Mouse (Mus musculus): ENCODE measurements around the gene Nrf1. TPM values are rescaled to one million over a fixed set of nuclear protein-coding genes. Genes with fewer than 3 reads are reported as not detected.
A peak's percentile ranks its signal among the peaks of the same experiment; 100 is the strongest.

Nrf1 gene
- polyA plus RNA-seq, 1 experiment from 2014 or later, result 24.2 TPM

DNA sequence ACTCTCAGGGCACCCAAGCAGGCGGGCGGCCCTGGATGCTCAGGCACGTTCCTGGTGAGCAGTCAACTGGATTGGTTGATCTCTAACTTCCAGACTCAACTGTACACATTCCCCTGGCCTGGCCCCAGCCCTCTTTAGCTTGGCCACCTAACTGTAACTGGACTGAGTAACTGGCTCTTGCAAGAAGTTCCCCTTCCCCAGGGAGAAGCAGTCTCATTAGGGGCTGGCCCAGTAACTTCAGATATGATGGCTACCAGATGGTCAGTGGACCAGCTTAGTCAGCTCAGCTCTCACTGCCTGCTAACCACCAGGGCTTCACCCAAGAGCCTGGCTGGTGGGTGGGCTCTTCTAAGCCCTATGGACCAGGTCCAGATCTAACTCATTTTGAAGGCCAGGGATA lies 120.5 kb downstream of the Nrf1 start:
- Histone ChIP-seq H3K9ac (no peak overlapping the region), H3K9me3 (replicated peaks) (no peaks in the 10 kb centered on the region), H3K36me3 (no peaks in the 10 kb centered on the region), H3K27me3 (peaks cover 52% of the 10 kb centered on the region), H3K4me3 (no peak overlapping the region), H3K27ac (no peak overlapping the region), H3K4me2 (no peak overlapping the region), H3K4me1 (replicated peaks) (peaks cover 8% of the 10 kb centered on the region)
- 87% methylated on average over 3 of the region's 3 CpGs for WGBS
- no peak for ATAC-seq (replicated peaks; ENCODE audit: insufficient number of reproducible peaks, insufficient read depth, low FRiP score, low read depth)

DNA sequence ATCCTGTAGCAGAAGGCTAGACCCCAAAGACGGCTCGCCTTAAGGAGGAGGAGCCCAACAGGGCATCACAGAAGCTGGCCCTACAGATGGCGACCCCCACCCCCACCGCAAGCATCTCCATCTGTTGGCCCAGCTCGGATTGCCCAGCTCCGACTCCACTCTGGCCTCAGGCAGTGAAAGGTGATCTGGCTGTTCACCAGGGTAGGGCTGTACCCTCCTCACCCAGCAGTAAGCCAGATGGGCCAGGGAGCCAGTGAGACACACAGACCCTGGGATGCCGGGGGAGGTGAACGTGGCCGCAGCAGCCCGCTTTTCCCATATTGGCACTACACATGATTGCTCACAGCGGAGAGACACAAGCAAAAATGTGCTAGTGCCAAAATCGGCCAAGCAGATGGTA lies 121.4 kb downstream of the Nrf1 start:
- Histone ChIP-seq H3K9ac (no peak overlapping the region), H3K27me3 (peaks cover 61% of the 10 kb centered on the region), H3K4me1 (replicated peaks) (peaks cover 17% of the 10 kb centered on the region), H3K27ac (no peak overlapping the region), H3K4me3 (no peak overlapping the region), H3K4me2 (no peak overlapping the region), H3K9me3 (replicated peaks) (no peaks in the 10 kb centered on the region), H3K36me3 (no peaks in the 10 kb centered on the region)
- 73% methylated on average over 12 of the region's 12 CpGs for WGBS
- ATAC-seq (replicated peaks; ENCODE audit: insufficient number of reproducible peaks, insufficient read depth, low FRiP score, low read depth), result no peak

GRCm38 (mm10) chr6:30171226-30171625 lies 123.4 kb downstream of the Nrf1 start:
- H3K4me2 ChIP-seq, result no peak overlapping the region
- no peak overlapping the region for H3K4me3 ChIP-seq
- no peak for ATAC-seq (replicated peaks; ENCODE audit: insufficient number of reproducible peaks, insufficient read depth, low FRiP score, low read depth)
- H3K9ac ChIP-seq, result no peak overlapping the region
- H3K4me1 ChIP-seq (replicated peaks), result peaks cover 37% of the 10 kb centered on the region
- peaks cover 82% of the 10 kb centered on the region for H3K27me3 ChIP-seq
- 30% methylated on average over 8 of the region's 8 CpGs for WGBS
- H3K36me3 ChIP-seq, result no peaks in the 10 kb centered on the region
- H3K27ac ChIP-seq, result no peak overlapping the region
- H3K9me3 ChIP-seq (replicated peaks), result no peaks in the 10 kb centered on the region

DNA sequence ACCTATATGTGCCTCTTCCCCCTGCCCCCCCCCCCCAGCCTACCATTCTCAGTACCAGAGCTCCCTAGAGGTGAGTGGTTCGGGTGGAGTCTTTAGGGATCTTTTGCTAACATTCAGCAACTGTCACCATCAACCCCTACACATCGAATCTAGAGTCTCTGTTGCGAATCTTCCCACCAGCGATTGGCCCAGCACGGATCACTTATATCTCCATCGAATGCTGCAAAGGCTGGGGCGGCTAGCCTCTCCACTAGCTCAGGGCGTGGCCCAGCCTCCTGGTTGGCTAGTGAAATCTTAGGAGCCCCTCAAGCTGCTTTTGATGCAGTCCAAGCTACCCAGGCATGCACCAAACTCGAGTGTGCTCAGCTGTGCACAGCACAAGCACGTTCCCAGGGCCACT lies 124.2 kb downstream of the Nrf1 start:
- 25% methylated on average over 10 of the region's 10 CpGs for WGBS
- Histone ChIP-seq H3K9ac (no peak overlapping the region), H3K27me3 (peaks cover 89% of the 10 kb centered on the region), H3K36me3 (no peaks in the 10 kb centered on the region), H3K9me3 (replicated peaks) (no peaks in the 10 kb centered on the region), H3K27ac (no peak overlapping the region), H3K4me1 (replicated peaks) (peaks cover 42% of the 10 kb centered on the region), H3K4me3 (no peak overlapping the region), H3K4me2 (no peak overlapping the region)
- no peak for ATAC-seq (replicated peaks; ENCODE audit: insufficient number of reproducible peaks, insufficient read depth, low FRiP score, low read depth)

- Histone ChIP-seq H3K4me2 (peak overlapping the region; percentile 68; the same call in 1 of the 2 replicates), H3K4me1 (replicated peaks) (peaks cover 44% of the 10 kb centered on the region), H3K27ac (no peak overlapping the region), H3K9ac (no peak overlapping the region), H3K27me3 (peaks cover 94% of the 10 kb centered on the region), H3K9me3 (replicated peaks) (no peaks in the 10 kb centered on the region), H3K36me3 (no peaks in the 10 kb centered on the region), H3K4me3 (peak overlapping the region; percentile 45; the same call in 1 of the 2 replicates)
- no peak for ATAC-seq (replicated peaks; ENCODE audit: insufficient number of reproducible peaks, insufficient read depth, low FRiP score, low read depth)
- 17% methylated on average over 8 of the region's 8 CpGs for WGBS
Observed at GRCm38 (mm10) chr6:30172441-30172819, 124.6 kb downstream of the Nrf1 start.

DNA sequence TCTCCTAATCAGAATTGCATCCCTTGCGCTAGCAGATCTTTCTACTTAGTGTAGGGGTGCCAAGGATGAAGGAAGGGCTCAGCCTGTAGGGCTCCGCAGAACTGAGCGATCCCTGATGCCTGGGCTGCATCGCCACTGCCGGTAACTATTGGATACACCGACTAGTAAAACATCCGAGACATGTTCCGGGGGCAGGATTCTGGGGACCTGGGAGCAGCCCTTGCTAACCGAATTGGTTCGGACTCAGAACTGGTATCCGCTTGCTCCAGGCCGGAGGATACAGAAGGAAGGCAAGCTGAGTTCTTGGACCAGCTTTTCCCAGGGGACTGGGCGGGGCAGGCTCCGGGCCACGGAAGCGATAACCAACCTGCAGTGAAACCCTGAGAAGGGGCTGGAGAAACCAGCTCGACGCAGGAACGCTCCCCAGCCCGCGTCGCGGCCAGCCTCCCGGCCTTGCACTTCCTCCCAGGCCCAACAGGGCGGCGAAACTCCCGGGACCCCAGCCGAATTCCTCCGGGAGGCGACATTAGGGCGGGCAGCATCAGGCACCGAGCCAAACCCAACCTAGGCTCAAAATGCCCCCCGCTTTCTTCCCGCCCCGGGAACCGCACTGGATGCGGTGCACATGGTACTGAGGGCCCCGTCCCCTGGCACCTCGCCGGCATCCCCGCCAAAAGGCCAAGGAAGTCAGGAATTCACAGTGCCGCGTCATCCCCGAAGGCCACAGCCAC lies 125.2 kb downstream of the Nrf1 start:
- Histone ChIP-seq H3K4me1 (replicated peaks) (peaks cover 46% of the 10 kb centered on the region), H3K4me3 (peak overlapping the region; percentile 45), H3K27me3 (peaks cover 97% of the 10 kb centered on the region), H3K27ac (no peak overlapping the region), H3K9ac (no peak overlapping the region), H3K36me3 (no peaks in the 10 kb centered on the region), H3K9me3 (replicated peaks) (no peaks in the 10 kb centered on the region), H3K4me2 (peak overlapping the region; percentile 68)
- 2% methylated on average over 44 of the region's 44 CpGs for WGBS
- no peak for ATAC-seq (replicated peaks; ENCODE audit: insufficient number of reproducible peaks, insufficient read depth, low FRiP score, low read depth)

GRCm38 (mm10) chr6:30173551-30174460 lies 126.0 kb downstream of the Nrf1 start:
- H3K4me1 ChIP-seq (replicated peaks), result peaks cover 50% of the 10 kb centered on the region
- peaks cover 98% of the 10 kb centered on the region for H3K27me3 ChIP-seq
- under 1% methylated on average over 77 of the region's 80 CpGs for WGBS
- peak overlapping the region; percentile 45 for H3K4me3 ChIP-seq
- peak overlapping the region; percentile 2; the same call in 1 of the 2 replicates for H3K27ac ChIP-seq
- peak; percentile 14; the same call in 1 of the 2 replicates for ATAC-seq (replicated peaks; ENCODE audit: insufficient number of reproducible peaks, insufficient read depth, low FRiP score, low read depth)
- H3K36me3 ChIP-seq, result no peaks in the 10 kb centered on the region
- peak overlapping the region; percentile 68 for H3K4me2 ChIP-seq
- 0 out of 2 replicates have a peak overlapping the region, but pooled peaks have one; percentile 6 for H3K9ac ChIP-seq
- H3K9me3 ChIP-seq (replicated peaks), result no peaks in the 10 kb centered on the region

DNA sequence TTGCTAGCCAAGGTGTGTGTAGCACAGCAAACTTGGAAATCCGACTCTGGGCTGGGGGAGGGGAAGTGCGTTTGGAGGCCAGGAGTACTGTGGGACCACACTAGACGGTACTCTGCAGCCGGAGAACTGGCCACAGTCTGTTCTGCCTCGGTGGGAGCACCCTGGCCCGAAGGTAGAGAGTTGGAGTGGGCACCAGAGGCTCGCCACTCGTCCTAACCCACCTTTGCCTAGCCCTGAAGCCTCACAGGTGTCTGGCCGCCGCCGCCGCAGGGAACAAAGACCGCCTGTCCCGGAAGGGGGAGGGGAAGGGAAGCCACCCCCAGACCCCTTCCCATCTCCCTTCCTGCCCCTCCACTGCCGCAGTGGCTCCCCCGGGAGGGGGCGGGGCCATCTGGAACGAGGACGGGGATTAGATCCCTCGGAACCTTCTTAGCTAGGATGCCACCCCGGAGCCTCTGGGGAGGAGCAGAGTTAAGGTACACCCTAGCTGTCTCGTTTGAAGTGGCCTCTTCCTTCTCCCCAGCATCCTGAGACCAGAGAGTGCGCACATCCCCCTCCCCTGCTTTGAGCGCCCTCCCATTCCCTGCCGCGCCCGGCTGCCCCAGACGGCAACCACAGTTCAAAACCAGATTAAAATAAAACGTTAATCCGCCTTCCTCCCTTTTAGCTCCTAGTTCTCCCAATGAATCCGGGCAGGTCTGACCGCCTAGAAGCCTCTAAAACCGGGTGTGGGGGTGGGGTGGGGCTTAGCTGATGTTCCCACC lies 126.9 kb downstream of the Nrf1 start:
- H3K36me3 ChIP-seq, result no peaks in the 10 kb centered on the region
- 1% methylated on average over 33 of the region's 33 CpGs for WGBS
- peak overlapping the region; percentile 45 for H3K4me3 ChIP-seq
- no peaks in the 10 kb centered on the region for H3K9me3 ChIP-seq (replicated peaks)
- no peak for ATAC-seq (replicated peaks; ENCODE audit: insufficient number of reproducible peaks, insufficient read depth, low FRiP score, low read depth)
- H3K4me2 ChIP-seq, result peak overlapping the region; percentile 68
- no peak overlapping the region for H3K9ac ChIP-seq
- peaks cover 98% of the 10 kb centered on the region for H3K27me3 ChIP-seq
- H3K4me1 ChIP-seq (replicated peaks), result peaks cover 53% of the 10 kb centered on the region
- no peak overlapping the region for H3K27ac ChIP-seq

DNA sequence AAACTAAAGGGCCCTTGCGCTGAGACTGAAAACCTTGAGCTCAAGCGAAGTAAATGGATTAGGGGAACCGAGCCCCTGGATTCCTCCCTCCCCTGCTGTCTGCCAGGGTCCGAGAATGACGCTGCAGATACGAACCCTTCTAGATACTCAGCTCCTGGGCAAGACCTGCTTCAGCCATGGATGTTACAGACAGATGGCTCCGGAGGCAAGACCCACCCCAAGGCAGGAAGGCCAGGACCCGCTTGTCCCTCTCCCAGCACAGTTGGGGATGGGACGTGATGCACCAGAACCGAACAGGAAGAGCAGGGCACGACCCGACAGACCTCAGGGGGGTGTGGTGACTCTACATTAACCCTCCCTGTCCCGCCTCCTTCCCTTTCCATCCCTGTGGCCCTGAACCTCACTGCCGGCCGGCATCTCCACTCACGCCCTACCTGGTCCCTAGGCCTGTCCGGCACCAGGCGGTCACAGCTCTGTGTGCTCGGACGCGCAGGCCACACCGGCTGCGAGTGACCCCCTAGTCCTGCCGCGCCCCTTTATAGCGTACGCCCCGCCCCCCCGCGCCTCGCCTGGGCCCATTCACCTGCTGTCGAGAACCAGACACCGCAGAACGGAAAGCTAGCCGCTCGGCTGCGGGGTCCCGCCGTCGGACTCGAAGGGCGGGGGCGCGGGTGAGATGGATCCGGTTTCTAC lies 127.6 kb downstream of the Nrf1 start:
- Histone ChIP-seq H3K4me3 (peak overlapping the region; percentile 45), H3K27ac (no peak overlapping the region), H3K9me3 (replicated peaks) (no peaks in the 10 kb centered on the region), H3K27me3 (peaks cover 98% of the 10 kb centered on the region), H3K4me2 (peak overlapping the region; percentile 68), H3K4me1 (replicated peaks) (peaks cover 53% of the 10 kb centered on the region), H3K36me3 (no peaks in the 10 kb centered on the region), H3K9ac (no peak overlapping the region)
- ATAC-seq (replicated peaks; ENCODE audit: insufficient number of reproducible peaks, insufficient read depth, low FRiP score, low read depth), result no peak; the same call in 1 of the 2 replicates
- WGBS, result under 1% methylated on average over 42 of the region's 45 CpGs

DNA sequence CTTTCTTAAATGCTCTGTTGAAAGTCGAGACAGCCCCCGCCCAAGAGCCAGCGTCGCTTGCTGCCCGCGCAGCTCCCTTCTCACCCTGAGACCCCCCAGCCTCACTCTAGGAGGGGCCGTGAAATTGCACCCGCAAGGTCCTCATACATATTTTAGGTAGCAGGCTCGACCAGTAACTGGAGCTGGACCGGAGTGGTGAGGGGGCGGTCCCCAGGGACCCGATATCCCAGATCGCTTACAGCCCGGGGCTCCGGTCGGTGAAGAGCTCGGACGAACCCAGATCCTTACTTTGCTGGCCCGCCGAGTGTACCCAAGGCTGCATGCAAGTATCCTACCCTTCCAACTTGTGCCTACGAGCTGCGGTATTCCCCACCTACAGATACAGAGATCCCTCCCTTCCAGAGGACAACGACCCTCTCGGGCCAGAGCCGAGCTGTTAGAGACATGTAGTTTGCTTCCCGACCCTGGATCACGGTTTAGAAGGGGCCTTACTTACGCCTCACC lies 128.2 kb downstream of the Nrf1 start:
- Histone ChIP-seq H3K4me1 (replicated peaks) (peaks cover 53% of the 10 kb centered on the region), H3K9ac (no peak overlapping the region)

More for the DNA sequence above, 128.2 kb downstream of the Nrf1 start:
- Histone ChIP-seq H3K9me3 (replicated peaks) (no peaks in the 10 kb centered on the region), H3K27me3 (peaks cover 98% of the 10 kb centered on the region), H3K4me3 (peak overlapping the region; percentile 45), H3K4me2 (peak overlapping the region; percentile 68), H3K36me3 (no peaks in the 10 kb centered on the region), H3K27ac (no peak overlapping the region)
- no peak for ATAC-seq (replicated peaks; ENCODE audit: insufficient number of reproducible peaks, insufficient read depth, low FRiP score, low read depth)
- 1% methylated on average over 28 of the region's 28 CpGs for WGBS
